15 mouse cellular contexts compared by ENCODE assay signal in the genomic region with DNA sequence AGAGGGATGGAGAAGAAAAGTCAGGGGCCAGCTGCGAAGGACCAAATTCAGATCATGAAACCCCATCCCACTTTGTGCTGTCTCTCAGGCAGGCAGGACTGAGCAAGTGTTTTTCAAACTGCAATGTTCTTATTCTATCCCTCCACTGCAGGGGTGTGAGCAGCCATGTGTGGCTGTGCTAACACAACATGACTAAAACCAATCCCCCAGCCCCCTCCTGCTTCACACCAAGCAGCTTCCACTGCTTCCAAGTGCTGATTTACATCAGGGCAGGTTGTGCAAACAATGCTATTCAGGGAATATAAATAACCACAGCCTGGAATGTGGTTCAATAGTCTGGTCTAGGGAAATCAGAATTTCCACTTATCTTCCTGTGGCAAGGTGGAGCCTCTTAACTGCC.
DNase-seq lines count a peak whose midpoint lies in the region; ATAC-seq lines count a peak whose summit lies in the region.
"Had no signal": no experiment of that assay in that cellular context is flagged by ENCODE, and none has a peak within 500 bp of the region (broad histone marks: within the 10 kb centered on the region; RNA-seq: fewer than 3 reads in every experiment).

No protein-coding gene starts in this region.

- H3K27ac ChIP-seq in forebrain, embryonic 15.5 days (replicated peaks): no peak overlapping the region
- no peak overlapping the region for H3K27ac ChIP-seq in forebrain, embryonic 13.5 days
- no peak overlapping the region for H3K27ac ChIP-seq in hindbrain, embryonic 15.5 days (replicated peaks)
- H3K27ac ChIP-seq in midbrain, embryonic 15.5 days: no peak overlapping the region
- H3K27ac ChIP-seq: embryonic facial prominence, embryonic 15.5 days; heart, adult 2 months; lung, embryonic 15.5 days had no signal

- no peak overlapping the region for H3K9ac ChIP-seq in forebrain, embryonic 15.5 days (replicated peaks)
- no peak overlapping the region for H3K9ac ChIP-seq in forebrain, embryonic 13.5 days
- no peak overlapping the region for H3K9ac ChIP-seq in hindbrain, embryonic 15.5 days
- no peak overlapping the region for H3K9ac ChIP-seq in midbrain, embryonic 15.5 days
- H3K9ac ChIP-seq: embryonic facial prominence, embryonic 15.5 days; lung, embryonic 15.5 days had no signal

- no peaks in the 10 kb centered on the region for H3K9me3 ChIP-seq in forebrain, embryonic 15.5 days
- H3K9me3 ChIP-seq in forebrain, embryonic 13.5 days (replicated peaks): no peaks in the 10 kb centered on the region
- H3K9me3 ChIP-seq in hindbrain, embryonic 15.5 days: no peaks in the 10 kb centered on the region
- no peaks in the 10 kb centered on the region for H3K9me3 ChIP-seq in midbrain, embryonic 15.5 days
- H3K9me3 ChIP-seq: embryonic facial prominence, embryonic 15.5 days; lung, embryonic 15.5 days had no signal

- no peak overlapping the region for H3K4me2 ChIP-seq in forebrain, embryonic 15.5 days (replicated peaks)
- no peak overlapping the region for H3K4me2 ChIP-seq in forebrain, embryonic 13.5 days
- no peak overlapping the region for H3K4me2 ChIP-seq in hindbrain, embryonic 15.5 days
- H3K4me2 ChIP-seq in midbrain, embryonic 15.5 days: no peak overlapping the region
- H3K4me2 ChIP-seq: embryonic facial prominence, embryonic 15.5 days; lung, embryonic 15.5 days had no signal

- H3K4me3 ChIP-seq in forebrain, embryonic 15.5 days: no peak overlapping the region
- no peak overlapping the region for H3K4me3 ChIP-seq in forebrain, embryonic 13.5 days
- no peak overlapping the region for H3K4me3 ChIP-seq in hindbrain, embryonic 15.5 days
- no peak overlapping the region for H3K4me3 ChIP-seq in midbrain, embryonic 15.5 days
- H3K4me3 ChIP-seq: embryonic facial prominence, embryonic 15.5 days; heart, adult 2 months; lung, embryonic 15.5 days had no signal

- peak; percentile 46; the same call in 1 of the 2 replicates for ATAC-seq in forebrain, embryonic 15.5 days (replicated peaks)
- no peak for ATAC-seq in forebrain, embryonic 13.5 days
- peak; percentile 51; the same call in 1 of the 2 replicates for ATAC-seq in hindbrain, embryonic 15.5 days (ENCODE audit: low FRiP score, low read depth)
- ATAC-seq in midbrain, embryonic 15.5 days (replicated peaks): peak; percentile 72
- no peak for ATAC-seq in activated CD4-positive, CD25-positive, alpha-beta regulatory T cell, adult 4 months

- DNase-seq in left cerebral cortex, adult 11 months (ENCODE audit: low spot score): peak; percentile 14
- no peak for DNase-seq in left cerebral cortex, postnatal 4 days
- no peak for DNase-seq in gastrocnemius, postnatal 10 days
- DNase-seq: cerebellum, postnatal 10 days; heart, adult 2 months; heart, postnatal 4 days; liver; thymus, postnatal 14 days had no signal

- 79% methylated on average over 1 of the region's 1 CpGs for WGBS in forebrain, embryonic 15.5 days
- WGBS in forebrain, embryonic 13.5 days: 87% methylated on average over 1 of the region's 1 CpGs
- WGBS in hindbrain, embryonic 15.5 days: 93% methylated on average over 1 of the region's 1 CpGs
- 84% methylated on average over 1 of the region's 1 CpGs for WGBS in midbrain, embryonic 15.5 days

- H3K36me3 ChIP-seq in forebrain, embryonic 15.5 days: no peaks in the 10 kb centered on the region
- no peaks in the 10 kb centered on the region for H3K36me3 ChIP-seq in forebrain, embryonic 13.5 days (ENCODE audit: poor library complexity, severe bottlenecking)
- H3K36me3 ChIP-seq in hindbrain, embryonic 15.5 days: no peaks in the 10 kb centered on the region
- H3K36me3 ChIP-seq in midbrain, embryonic 15.5 days (replicated peaks): no peaks in the 10 kb centered on the region
- H3K36me3 ChIP-seq: embryonic facial prominence, embryonic 15.5 days; lung, embryonic 15.5 days had no signal

- intact Hi-C loops in left cerebral cortex, postnatal 4 days (cut with DNase I): no loop called here

- no peaks in the 10 kb centered on the region for H3K27me3 ChIP-seq in forebrain, embryonic 15.5 days
- no peaks in the 10 kb centered on the region for H3K27me3 ChIP-seq in forebrain, embryonic 13.5 days
- no peaks in the 10 kb centered on the region for H3K27me3 ChIP-seq in hindbrain, embryonic 15.5 days
- no peaks in the 10 kb centered on the region for H3K27me3 ChIP-seq in midbrain, embryonic 15.5 days (replicated peaks)
- H3K27me3 ChIP-seq: embryonic facial prominence, embryonic 15.5 days; lung, embryonic 15.5 days had no signal

- no peaks in the 10 kb centered on the region; the same call in 1 of the 2 replicates for H3K4me1 ChIP-seq in forebrain, embryonic 15.5 days
- H3K4me1 ChIP-seq in forebrain, embryonic 13.5 days: peaks cover 4% of the 10 kb centered on the region; the same call in 1 of the 2 replicates
- peaks cover 6% of the 10 kb centered on the region; the same call in 1 of the 2 replicates for H3K4me1 ChIP-seq in hindbrain, embryonic 15.5 days (replicated peaks)
- no peaks in the 10 kb centered on the region for H3K4me1 ChIP-seq in midbrain, embryonic 15.5 days
- H3K4me1 ChIP-seq: embryonic facial prominence, embryonic 15.5 days; lung, embryonic 15.5 days had no signal

Comparison
In these comparisons a context has a peak if more than half of its experiments do, and no peak if none do; other contexts are left out.
1. ATAC-seq: peak in forebrain, embryonic 15.5 days (single experiment), hindbrain, embryonic 15.5 days (single experiment) and midbrain, embryonic 15.5 days (single experiment); none in forebrain, embryonic 13.5 days (single experiment) and activated CD4-positive, CD25-positive, alpha-beta regulatory T cell, adult 4 months (single experiment).